Mouse (Mus musculus) erythroblast, embryonic 14.5 days (primary cell): Measurements from ENCODE around the gene Sugp2.

Source experiments
- GATA1 ChIP-seq: IDR thresholded peaks from 2 replicates; pipeline ENCODE4 v1.6.1; 2012; ENCODE audit warnings: low read length, inconsistent platforms, mixed read lengths
- TAL1 ChIP-seq: IDR thresholded peaks from 3 replicates; pipeline ENCODE4 v1.6.1; 2012; ENCODE audit warnings: low read length, inconsistent platforms, mixed read lengths

- TF ChIP-seq TAL1, result no peak
- no peak for TF ChIP-seq GATA1
Observed at GRCm38 (mm10) chr8:70254628-70255027, 20.6 kb downstream of the Sugp2 start.
